Mouse (Mus musculus) intestine, embryonic 16.5 days (tissue): ENCODE data around the gene Rassf4. TPM values are rescaled to one million over a fixed set of nuclear protein-coding genes. Genes with fewer than 3 reads are reported as not detected.

Experiments used
- ATAC-seq: fragments of 200-750 bp; cut with Nextera tagmentation; 2 replicates; pipeline ENCODE4 v1.8.0; 2017; ENCODE audit warnings: moderate TSS enrichment, moderate library complexity
- H3K27ac ChIP-seq: fragments of 300-500 bp; sonication (generic); 2 replicates; pipeline ENCODE4 v1.5.1; 2014; ENCODE audit warnings: mild to moderate bottlenecking, low read length
- H3K27me3 ChIP-seq: fragments of 300-500 bp; sonication (generic); replicated peaks from 2 replicates; pipeline ENCODE4 v1.6.1; 2014; ENCODE audit warnings: low read length, control low read depth, mixed read lengths; ENCODE audit not compliant: control insufficient read depth, insufficient read depth
- H3K36me3 ChIP-seq: fragments of 300-500 bp; sonication (generic); 2 replicates; pipeline ENCODE4 v1.6.1; 2014; ENCODE audit warnings: low read length, control low read depth; ENCODE audit not compliant: control insufficient read depth, insufficient read depth
- H3K4me1 ChIP-seq: fragments of 300-500 bp; sonication (generic); 2 replicates; pipeline ENCODE4 v1.6.1; 2014; ENCODE audit warnings: low read length, control low read depth, mixed read lengths; ENCODE audit not compliant: control insufficient read depth, insufficient read depth
- H3K4me2 ChIP-seq: fragments of 300-500 bp; sonication (generic); 2 replicates; pipeline ENCODE4 v1.6.1; 2014; ENCODE audit warnings: low read depth, low read length, control low read depth
- H3K4me3 ChIP-seq: fragments of 300-500 bp; sonication (generic); 2 replicates; pipeline ENCODE4 v1.5.1; 2014; ENCODE audit warnings: mild to moderate bottlenecking, low read length
- H3K9ac ChIP-seq: fragments of 300-500 bp; sonication (generic); 2 replicates; pipeline ENCODE4 v1.6.1; 2014; ENCODE audit warnings: low read depth, low read length
- H3K9me3 ChIP-seq: fragments of 300-500 bp; sonication (generic); 2 replicates; pipeline ENCODE4 v1.6.1; 2016; ENCODE audit warnings: low read length, control low read depth; ENCODE audit not compliant: control insufficient read depth
- WGBS: fragments of 180-500 bp; shearing (Covaris S2); extraction: QIAGEN DNeasy Blood & Tissue Kit; methylation state at CpG from one replicate; pipeline ENCODE4 v1.1.7; 2014; 5-methylcytosine and 5-hydroxymethylcytosine counted together
- polyA plus RNA-seq: library from polyadenylated mRNA; unstranded; fragments of >200 nt; fragmentation: Nextera tagmentation; extraction: Ambion mirVana; gene quantifications from 2 replicates; pipeline ENCODE4 v1.2.1, GENCODE M21; 2015

The Rassf4 gene
- polyA plus RNA-seq, 1 experiment from 2014 or later = 8.6 TPM

DNA sequence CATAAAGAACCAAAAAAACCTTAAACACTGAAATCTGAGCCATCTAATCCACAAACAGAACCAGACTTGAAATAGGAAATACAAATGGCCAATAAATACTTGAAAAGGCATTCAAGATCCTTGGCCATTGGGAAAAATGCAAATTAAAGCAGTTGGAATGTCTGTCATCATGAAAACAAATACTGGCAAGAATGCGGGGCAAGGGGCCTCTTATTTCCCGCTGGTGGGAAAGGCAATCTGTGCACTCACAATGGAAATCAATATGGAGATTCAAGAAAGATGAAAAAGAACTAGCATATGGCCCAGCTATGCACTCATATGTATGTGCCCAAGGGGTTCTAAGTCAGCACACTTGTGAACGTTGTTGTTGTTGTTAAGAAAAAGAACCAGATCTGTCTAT lies 6.9 kb downstream of the Rassf4 start:
- Histone ChIP-seq H3K9me3 (no peaks in the 10 kb centered on the region), H3K4me3 (no peak overlapping the region), H3K4me1 (peaks cover 19% of the 10 kb centered on the region), H3K4me2 (no peak overlapping the region), H3K9ac (no peak overlapping the region), H3K36me3 (no peaks in the 10 kb centered on the region), H3K27me3 (no peaks in the 10 kb centered on the region), H3K27ac (no peak overlapping the region)
- WGBS = 61% methylated on average over 3 of the region's 3 CpGs
- no peak for ATAC-seq

- H3K27me3 ChIP-seq = no peaks in the 10 kb centered on the region
- H3K4me2 ChIP-seq = no peak overlapping the region
- H3K27ac ChIP-seq = no peak overlapping the region
- H3K36me3 ChIP-seq = no peaks in the 10 kb centered on the region
- no peaks in the 10 kb centered on the region for H3K9me3 ChIP-seq
- peaks cover 13% of the 10 kb centered on the region for H3K4me1 ChIP-seq
- no peak overlapping the region for H3K4me3 ChIP-seq
- 82% methylated on average over 12 of the region's 12 CpGs for WGBS
- no peak overlapping the region for H3K9ac ChIP-seq
- no peak for ATAC-seq
These were observed 7.5 kb downstream of the Rassf4 start for GRCm38 (mm10) chr6:116666085-116666750.

GRCm38 (mm10) chr6:116664830-116665229 lies 8.9 kb downstream of the Rassf4 start:
- no peak overlapping the region for H3K27ac ChIP-seq
- H3K9me3 ChIP-seq = no peaks in the 10 kb centered on the region
- no peaks in the 10 kb centered on the region for H3K36me3 ChIP-seq
- H3K27me3 ChIP-seq = no peaks in the 10 kb centered on the region
- no peak overlapping the region for H3K4me3 ChIP-seq
- ATAC-seq = no peak
- WGBS = 73% methylated on average over 3 of the region's 3 CpGs
- H3K4me1 ChIP-seq = no peaks in the 10 kb centered on the region
- no peak overlapping the region for H3K4me2 ChIP-seq
- H3K9ac ChIP-seq = no peak overlapping the region

DNA sequence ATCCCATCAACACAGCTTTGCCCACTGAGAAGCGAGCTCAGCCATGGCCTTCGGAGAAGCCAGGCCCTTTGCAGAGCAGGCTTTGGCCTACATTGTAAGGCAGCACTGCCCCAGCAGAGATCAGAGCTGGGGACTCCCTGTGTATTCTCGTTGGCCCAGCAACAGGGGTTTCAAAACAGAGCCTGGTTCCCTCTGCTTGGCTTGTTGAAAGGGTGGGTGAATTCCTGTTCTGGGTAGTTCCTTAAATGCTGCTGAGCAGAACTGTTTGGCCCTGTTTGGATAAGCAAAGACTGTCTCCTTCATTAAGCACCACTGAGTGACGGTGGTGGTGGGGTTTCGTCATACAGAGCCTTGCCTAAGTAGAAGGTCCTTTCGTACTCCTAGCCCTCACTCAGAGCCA lies 9.7 kb downstream of the Rassf4 start:
- Histone ChIP-seq H3K27ac (no peak overlapping the region), H3K9ac (no peak overlapping the region), H3K4me3 (no peak overlapping the region), H3K36me3 (no peaks in the 10 kb centered on the region), H3K9me3 (no peaks in the 10 kb centered on the region), H3K27me3 (no peaks in the 10 kb centered on the region), H3K4me1 (no peaks in the 10 kb centered on the region), H3K4me2 (no peak overlapping the region)
- WGBS = 74% methylated on average over 6 of the region's 6 CpGs
- peak; percentile 16; the same call in 1 of the 2 replicates for ATAC-seq

- Histone ChIP-seq H3K27me3 (no peaks in the 10 kb centered on the region), H3K27ac (no peak overlapping the region), H3K4me3 (no peak overlapping the region), H3K36me3 (no peaks in the 10 kb centered on the region), H3K4me1 (no peaks in the 10 kb centered on the region), H3K4me2 (no peak overlapping the region), H3K9ac (no peak overlapping the region), H3K9me3 (no peaks in the 10 kb centered on the region)
- WGBS = 93% methylated on average over 2 of the region's 2 CpGs
- no peak for ATAC-seq
These were observed 10.4 kb downstream of the Rassf4 start for GRCm38 (mm10) chr6:116663364-116663763.

DNA sequence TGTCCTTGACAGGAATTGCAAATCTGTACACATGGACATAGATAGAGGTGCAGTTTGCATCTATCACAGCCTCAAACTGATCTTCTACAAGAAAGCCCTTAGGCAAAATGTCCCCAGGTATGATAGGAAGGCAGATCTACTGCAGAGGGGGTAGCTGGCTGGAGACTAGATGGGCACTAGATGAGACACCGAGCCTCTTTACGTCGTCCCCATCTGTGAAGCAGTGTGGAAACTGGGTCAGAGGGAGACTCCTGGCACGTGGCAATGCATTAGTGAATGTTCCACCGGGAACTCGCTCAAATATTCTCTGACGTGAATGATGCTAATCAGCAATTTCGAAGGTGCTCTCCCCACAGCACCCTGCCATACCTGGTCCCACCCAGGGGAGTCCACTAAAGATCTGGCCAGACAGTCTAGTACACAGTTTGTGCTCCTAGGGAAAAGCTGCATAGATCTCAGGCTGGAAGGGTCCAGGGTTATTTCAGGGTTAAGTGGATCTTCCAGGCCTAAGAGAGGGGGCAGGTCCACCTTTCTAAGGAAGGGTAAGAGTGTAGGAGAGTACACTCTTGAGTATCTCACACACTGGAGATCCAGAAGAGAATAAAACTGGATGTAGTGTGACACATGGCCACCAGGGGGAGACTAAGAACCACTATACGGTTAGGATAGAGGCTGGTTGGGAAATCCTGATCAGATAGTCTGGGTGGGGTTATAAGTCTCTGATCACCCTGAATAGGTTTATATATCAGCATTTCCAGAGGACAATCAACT lies 19.9 kb downstream of the Rassf4 start:
- Histone ChIP-seq H3K4me3 (no peak overlapping the region), H3K4me1 (peaks cover 9% of the 10 kb centered on the region; the same call in 1 of the 2 replicates), H3K9ac (no peak overlapping the region), H3K27me3 (no peaks in the 10 kb centered on the region), H3K4me2 (no peak overlapping the region), H3K9me3 (no peaks in the 10 kb centered on the region), H3K36me3 (no peaks in the 10 kb centered on the region), H3K27ac (no peak overlapping the region)
- ATAC-seq = peak; percentile 52
- 61% methylated on average over 9 of the region's 9 CpGs for WGBS

- no peak overlapping the region for H3K4me2 ChIP-seq
- H3K4me1 ChIP-seq = peaks cover 9% of the 10 kb centered on the region; the same call in 1 of the 2 replicates
- H3K36me3 ChIP-seq = no peaks in the 10 kb centered on the region
- H3K27ac ChIP-seq = no peak overlapping the region
- WGBS = 70% methylated on average over 3 of the region's 3 CpGs
- no peaks in the 10 kb centered on the region for H3K27me3 ChIP-seq
- no peak for ATAC-seq
- H3K4me3 ChIP-seq = no peak overlapping the region
- no peaks in the 10 kb centered on the region for H3K9me3 ChIP-seq
- H3K9ac ChIP-seq = no peak overlapping the region
These were observed 20.6 kb downstream of the Rassf4 start for GRCm38 (mm10) chr6:116653191-116653590.

DNA sequence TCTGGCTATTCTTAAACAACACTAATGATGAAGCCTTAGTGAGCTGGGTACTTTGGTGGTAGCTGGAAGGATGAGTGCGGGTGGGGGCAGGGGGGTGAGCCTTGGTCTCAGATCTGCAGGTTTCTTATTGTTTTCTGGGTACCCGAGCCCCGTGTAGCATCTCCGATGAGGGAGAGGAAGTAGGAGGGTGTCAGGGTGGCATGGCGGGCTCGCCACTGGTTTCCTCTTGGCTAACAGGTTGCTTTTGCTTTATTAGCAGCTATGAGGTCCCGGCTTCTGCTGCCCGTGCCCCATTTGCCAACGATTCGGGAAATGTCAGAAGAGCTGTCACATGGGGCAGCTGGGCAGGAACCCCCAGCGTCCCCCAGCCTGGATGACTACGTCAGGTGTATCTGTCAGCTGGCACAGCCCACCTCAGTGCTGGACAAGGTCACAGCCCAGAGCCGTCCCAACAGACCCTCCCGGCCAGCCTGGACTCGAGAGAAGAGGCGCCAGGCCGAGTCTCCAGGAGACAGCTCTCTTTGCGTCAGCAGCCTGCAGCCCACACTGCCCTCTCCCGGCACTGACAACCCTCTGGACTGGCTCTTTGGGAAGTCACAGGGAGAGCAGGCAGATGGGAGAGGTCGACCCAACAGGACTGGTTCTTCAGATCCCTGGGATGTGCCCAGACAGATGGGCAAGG lies 22.2 kb downstream of the Rassf4 start:
- ATAC-seq = no peak
- 71% methylated on average over 20 of the region's 20 CpGs for WGBS
- no peaks in the 10 kb centered on the region for H3K27me3 ChIP-seq
- H3K4me2 ChIP-seq = peak overlapping the region; percentile 11; the same call in 1 of the 2 replicates
- H3K9me3 ChIP-seq = no peaks in the 10 kb centered on the region
- H3K27ac ChIP-seq = no peak overlapping the region
- H3K9ac ChIP-seq = peak overlapping the region; percentile 30; the same call in 1 of the 2 replicates
- peaks cover 9% of the 10 kb centered on the region; the same call in 1 of the 2 replicates for H3K4me1 ChIP-seq
- peak overlapping the region; percentile 19 for H3K4me3 ChIP-seq
- no peaks in the 10 kb centered on the region for H3K36me3 ChIP-seq

DNA sequence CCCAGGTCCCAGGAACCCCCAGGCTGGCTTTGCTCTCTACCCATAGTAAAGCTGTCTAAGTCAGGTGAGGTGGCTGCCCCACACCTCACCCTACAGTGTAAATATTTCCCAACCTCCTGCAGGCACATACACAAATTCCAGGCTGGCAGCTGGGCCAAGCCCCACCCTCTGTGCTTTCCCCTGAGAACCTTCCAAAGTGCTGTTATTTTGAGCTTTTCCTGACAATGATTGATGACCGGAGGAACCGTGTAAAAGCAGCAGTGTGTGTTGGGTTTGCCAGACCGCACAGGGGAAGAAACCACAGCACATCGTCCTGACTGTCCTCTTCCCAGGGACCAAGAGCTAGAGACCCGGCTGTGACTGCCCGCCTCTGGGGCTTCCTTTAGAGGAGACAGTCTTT lies 23.3 kb downstream of the Rassf4 start, which contains the start of gene Depp1:
Gene Depp1 (plus strand): TSS at position 204 of the 400 bp plus-strand sequence.
- peak within 1 kb of the TSS; percentile 30; the same call in 1 of the 2 replicates for H3K9ac ChIP-seq
- ATAC-seq = peak; percentile 89
- peak within 1 kb of the TSS; percentile 47 for H3K27ac ChIP-seq
- peaks cover 9% of the 10 kb centered on the region; the same call in 1 of the 2 replicates for H3K4me1 ChIP-seq
- 5% methylated on average over 6 of the region's 6 CpGs for WGBS
- no peaks in the 10 kb centered on the region for H3K9me3 ChIP-seq
- peak within 1 kb of the TSS; percentile 19 for H3K4me3 ChIP-seq
- H3K27me3 ChIP-seq = no peaks in the 10 kb centered on the region
- peak within 1 kb of the TSS; percentile 11; the same call in 1 of the 2 replicates for H3K4me2 ChIP-seq
- H3K36me3 ChIP-seq = no peaks in the 10 kb centered on the region
